In genomic region chr19:6907094-6907493, GRCm38 (mm10) we compare ENCODE assay signal across 20 mouse cellular contexts. TPM values are rescaled to one million over a fixed set of nuclear protein-coding genes. Genes with fewer than 3 reads are reported as not detected.
DNase-seq lines count a peak whose midpoint lies in the region; ATAC-seq and TF ChIP-seq lines count a peak whose summit lies in the region.
"Had no signal": no experiment of that assay in that cellular context is flagged by ENCODE, and none has a peak within 500 bp of the region (broad histone marks: within the 10 kb centered on the region; RNA-seq: fewer than 3 reads in every experiment).

No protein-coding gene starts in this region.

- peak overlapping the region; percentile 61 for H3K4me2 ChIP-seq in kidney, postnatal 0 days (ENCODE audit: low read length)
- H3K4me2 ChIP-seq in neural tube, embryonic 12.5 days (replicated peaks): no peak overlapping the region
- no peak overlapping the region for H3K4me2 ChIP-seq in stomach, postnatal 0 days (replicated peaks; ENCODE audit: low read depth)
- H3K4me2 ChIP-seq: embryonic facial prominence, embryonic 12.5 days; midbrain, embryonic 11.5 days had no signal

- 87% methylated on average over 8 of the region's 8 CpGs for WGBS in kidney, postnatal 0 days
- WGBS in neural tube, embryonic 12.5 days: 92% methylated on average over 8 of the region's 8 CpGs
- 93% methylated on average over 8 of the region's 8 CpGs for WGBS in stomach, postnatal 0 days

- H3K27me3 ChIP-seq in kidney, postnatal 0 days (ENCODE audit: insufficient read depth, low read length): no peaks in the 10 kb centered on the region
- no peaks in the 10 kb centered on the region for H3K27me3 ChIP-seq in neural tube, embryonic 12.5 days (replicated peaks)
- no peaks in the 10 kb centered on the region for H3K27me3 ChIP-seq in stomach, postnatal 0 days (ENCODE audit: control insufficient read depth, insufficient read depth, low read length)
- H3K27me3 ChIP-seq: embryonic facial prominence, embryonic 12.5 days; stomach, embryonic 15.5 days had no signal

- no peak overlapping the region for H3K4me3 ChIP-seq in kidney, postnatal 0 days (replicated peaks; ENCODE audit: low read depth, low read length)
- H3K4me3 ChIP-seq in neural tube, embryonic 12.5 days: no peak overlapping the region
- H3K4me3 ChIP-seq in stomach, postnatal 0 days (ENCODE audit: low read depth, low read length): no peak overlapping the region
- H3K4me3 ChIP-seq: embryonic facial prominence, embryonic 12.5 days; stomach, embryonic 15.5 days had no signal

- TF ChIP-seq EP300 in stomach, postnatal 0 days (optimal IDR thresholded peaks at IDR 0.05): no peak

- H3K4me1 ChIP-seq in kidney, postnatal 0 days (replicated peaks; ENCODE audit: insufficient read depth, low read length): peaks cover 15% of the 10 kb centered on the region
- peaks cover 30% of the 10 kb centered on the region for H3K4me1 ChIP-seq in neural tube, embryonic 12.5 days
- peaks cover 4% of the 10 kb centered on the region; the same call in 1 of the 2 replicates for H3K4me1 ChIP-seq in stomach, postnatal 0 days (replicated peaks; ENCODE audit: control insufficient read depth, insufficient read depth)

- no peak for ATAC-seq in kidney, postnatal 0 days (replicated peaks; ENCODE audit: low FRiP score, low read depth)
- no peak for ATAC-seq in neural tube, embryonic 12.5 days (ENCODE audit: low FRiP score, low read depth)
- no peak for ATAC-seq in stomach, postnatal 0 days (ENCODE audit: low FRiP score, low TSS enrichment)
- ATAC-seq: forebrain, embryonic 16.5 days had no signal

- peak; percentile 93 for DNase-seq in heart, adult 11 months
- DNase-seq in heart, postnatal 4 days: no peak
- no peak for DNase-seq in kidney, postnatal 0 days (ENCODE audit: low spot score)
- no peak for DNase-seq in kidney, adult 9 months
- no peak for DNase-seq in neural tube, embryonic 10.5 days (ENCODE audit: extremely low spot score, low spot score)
- peak; percentile 15 for DNase-seq in stomach, postnatal 0 days (ENCODE audit: low spot score)
- no peak for DNase-seq in adrenal gland, postnatal 4 days (ENCODE audit: low spot score in 2 of 2)
- DNase-seq: gastrocnemius, postnatal 25 days; lung, adult 2 months; right cerebral cortex, postnatal 14 days; thymus, adult 2 months had no signal

- no peak for TF ChIP-seq CTCF in kidney, postnatal 0 days (IDR thresholded peaks at IDR 0.05; ENCODE audit: low read depth)
- no peak for TF ChIP-seq CTCF in stomach, postnatal 0 days (IDR thresholded peaks at IDR 0.05; ENCODE audit: low read depth)

- no peak overlapping the region for H3K9ac ChIP-seq in kidney, postnatal 0 days (ENCODE audit: low read depth, low read length)
- H3K9ac ChIP-seq in neural tube, embryonic 12.5 days: 0 out of 2 replicates have a peak overlapping the region, but pooled peaks have one; percentile 22
- H3K9ac ChIP-seq in stomach, postnatal 0 days (ENCODE audit: low read length): no peak overlapping the region
- H3K9ac ChIP-seq: stomach, embryonic 15.5 days had no signal

- H3K36me3 ChIP-seq in kidney, postnatal 0 days (ENCODE audit: insufficient read depth, low read length): peaks cover 31% of the 10 kb centered on the region
- peaks cover 33% of the 10 kb centered on the region for H3K36me3 ChIP-seq in neural tube, embryonic 12.5 days
- peaks cover 11% of the 10 kb centered on the region; the same call in 1 of the 2 replicates for H3K36me3 ChIP-seq in stomach, postnatal 0 days (ENCODE audit: control insufficient read depth, insufficient read depth, low read length)

- H3K9me3 ChIP-seq in kidney, postnatal 0 days (replicated peaks; ENCODE audit: low read length): no peaks in the 10 kb centered on the region
- no peaks in the 10 kb centered on the region for H3K9me3 ChIP-seq in neural tube, embryonic 12.5 days
- H3K9me3 ChIP-seq in stomach, postnatal 0 days (ENCODE audit: control insufficient read depth, low read length): no peaks in the 10 kb centered on the region
- H3K9me3 ChIP-seq: embryonic facial prominence, embryonic 12.5 days; stomach, embryonic 15.5 days had no signal

- no peak overlapping the region for H3K27ac ChIP-seq in kidney, postnatal 0 days
- H3K27ac ChIP-seq in neural tube, embryonic 12.5 days: no peak overlapping the region
- no peak overlapping the region for H3K27ac ChIP-seq in stomach, postnatal 0 days (replicated peaks)
- H3K27ac ChIP-seq: embryonic facial prominence, embryonic 12.5 days; stomach, embryonic 15.5 days had no signal

RNA-seq across cellular contexts. Expression of gene Trmt112, which starts 2.4 kb away (rescaled TPM):
- total RNA-seq in heart, postnatal 4 days (2021): 10 to 100 TPM; 34.4 to 35.5 TPM
- polyA plus RNA-seq in kidney, postnatal 0 days (2015; fragmentation: Nextera tagmentation; extraction: Ambion mirVana): 137 and 142 TPM in 2 replicates
- polyA plus RNA-seq in neural tube, embryonic 12.5 days (2016; fragmentation: Nextera tagmentation; extraction: Ambion mirVana): 123 and 125 TPM in 2 replicates
- 75.8 and 85.9 TPM in 2 replicates for polyA plus RNA-seq in stomach, postnatal 0 days (2015; fragmentation: Nextera tagmentation; extraction: Ambion mirVana)
- 100 to 1,000 TPM in 1 of 2 experiments, 10 to 100 TPM in 1; 98.3 to 101 TPM for total RNA-seq in adrenal gland, postnatal 4 days (2021)

RNA-seq across cellular contexts. Expression of gene Prdx5, which starts 2.8 kb away (rescaled TPM):
- 100 to 1,000 TPM; 309 to 336 TPM for total RNA-seq in heart, postnatal 4 days (2021)
- polyA plus RNA-seq in kidney, postnatal 0 days (2015; fragmentation: Nextera tagmentation; extraction: Ambion mirVana): 822 and 884 TPM in 2 replicates
- 198 and 214 TPM in 2 replicates for polyA plus RNA-seq in neural tube, embryonic 12.5 days (2016; fragmentation: Nextera tagmentation; extraction: Ambion mirVana)
- polyA plus RNA-seq in stomach, postnatal 0 days (2015; fragmentation: Nextera tagmentation; extraction: Ambion mirVana): 537 and 559 TPM in 2 replicates
- 100 to 1,000 TPM; 199 to 210 TPM for total RNA-seq in adrenal gland, postnatal 4 days (2021)

RNA-seq across cellular contexts. Expression of gene Esrra, which starts 14.5 kb away (rescaled TPM):
- 100 to 1,000 TPM; 111 to 119 TPM for total RNA-seq in heart, postnatal 4 days (2021)
- 22.7 and 23.0 TPM in 2 replicates for polyA plus RNA-seq in kidney, postnatal 0 days (2015; fragmentation: Nextera tagmentation; extraction: Ambion mirVana)
- polyA plus RNA-seq in neural tube, embryonic 12.5 days (2016; fragmentation: Nextera tagmentation; extraction: Ambion mirVana): 17.5 and 20.4 TPM in 2 replicates
- polyA plus RNA-seq in stomach, postnatal 0 days (2015; fragmentation: Nextera tagmentation; extraction: Ambion mirVana): 20.4 and 20.8 TPM in 2 replicates
- total RNA-seq in adrenal gland, postnatal 4 days (2021): 10 to 100 TPM; 47.0 to 47.9 TPM

RNA-seq across cellular contexts. Expression of gene Catsperz, which starts 18.1 kb away (rescaled TPM):
- not detected for total RNA-seq in heart, postnatal 4 days (2021)
- 3.9 and 4.0 TPM in 2 replicates for polyA plus RNA-seq in kidney, postnatal 0 days (2015; fragmentation: Nextera tagmentation; extraction: Ambion mirVana)
- 0.91 and 2.0 TPM in 2 replicates for polyA plus RNA-seq in neural tube, embryonic 12.5 days (2016; fragmentation: Nextera tagmentation; extraction: Ambion mirVana)
- polyA plus RNA-seq in stomach, postnatal 0 days (2015; fragmentation: Nextera tagmentation; extraction: Ambion mirVana): 3.7 and 4.5 TPM in 2 replicates
- 1 to 10 TPM; 1.2 to 1.4 TPM for total RNA-seq in adrenal gland, postnatal 4 days (2021)
- total RNA-seq: common myeloid progenitor, adult 5-6 weeks; gastrocnemius, postnatal 25 days; heart, adult 8-10 months; monocyte, adult 5-6 weeks had no signal
- polyA plus RNA-seq: hindbrain, embryonic 11.5 days; midbrain, embryonic 11.5 days had no signal

RNA-seq across cellular contexts. Expression of gene Kcnk4, which starts 27.2 kb away (rescaled TPM):
- under 1 TPM in 1 of 2 experiments, not detected in 1; 0.56 TPM for total RNA-seq in heart, postnatal 4 days (2021)
- 0.46 and 0.69 TPM in 2 replicates for polyA plus RNA-seq in kidney, postnatal 0 days (2015; fragmentation: Nextera tagmentation; extraction: Ambion mirVana)
- 0.50 and 1.1 TPM in 2 replicates for polyA plus RNA-seq in neural tube, embryonic 12.5 days (2016; fragmentation: Nextera tagmentation; extraction: Ambion mirVana)
- polyA plus RNA-seq in stomach, postnatal 0 days (2015; fragmentation: Nextera tagmentation; extraction: Ambion mirVana): 0.75 and 0.98 TPM in 2 replicates
- under 1 TPM; 0.14 to 0.34 TPM for total RNA-seq in adrenal gland, postnatal 4 days (2021)
- total RNA-seq: common myeloid progenitor, adult 5-6 weeks; gastrocnemius, postnatal 25 days; heart, adult 8-10 months; monocyte, adult 5-6 weeks had no signal
- polyA plus RNA-seq: midbrain, embryonic 11.5 days had no signal

Comparison
In these comparisons a context has a peak if more than half of its experiments do, and no peak if none do; other contexts are left out.
1. DNase-seq: peak in heart, adult 11 months (single experiment) and stomach, postnatal 0 days (single experiment); none in heart, postnatal 4 days (single experiment), kidney, postnatal 0 days (single experiment), kidney, adult 9 months (single experiment), neural tube, embryonic 10.5 days (single experiment) and adrenal gland, postnatal 4 days (0 of 2).